Mouse (Mus musculus): Measurements from ENCODE around the gene Vmn1r12. TPM values are rescaled to one million over a fixed set of nuclear protein-coding genes. Genes with fewer than 3 reads are reported as not detected.

Vmn1r12 gene
- 1 to 10 TPM in 1 of 2 experiments, under 1 TPM in 1; 0.04 to 1.2 TPM for polyA plus RNA-seq (2017; shearing (Covaris generic))

GRCm38 (mm10) chr6:57156619-57157018 is at the start of gene Vmn1r12:
TSS of gene Vmn1r12 (plus strand) at chr6:57156919.

DNA sequence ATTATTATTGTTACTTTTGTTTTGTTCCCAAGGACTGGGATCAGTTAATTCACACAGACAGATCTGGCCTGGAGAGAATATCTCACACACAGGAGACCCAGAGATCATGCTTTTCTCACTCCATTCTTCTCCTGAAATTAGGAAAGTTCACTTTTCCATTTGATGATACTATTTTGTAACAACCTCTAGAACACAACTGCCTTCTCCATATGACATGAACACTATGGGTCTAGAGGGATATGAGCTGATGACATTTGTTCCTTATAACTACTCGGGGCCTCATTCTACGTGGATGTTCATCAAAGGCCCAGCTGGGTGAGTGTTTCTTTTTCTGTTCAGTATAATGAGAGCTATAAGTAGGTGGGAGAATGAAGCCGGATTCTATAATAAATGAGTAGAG is 47.6 kb upstream of the Vmn1r12 start, which contains the start of gene Vmn1r10:
Gene Vmn1r10 (plus strand): TSS at position 301 of the 400 bp plus-strand sequence.

GRCm38 (mm10) chr6:57133155-57133554 is 23.6 kb upstream of the Vmn1r12 start, which contains the start of gene Vmn1r11:
TSS of gene Vmn1r11 (plus strand) at chr6:57133455.

DNA sequence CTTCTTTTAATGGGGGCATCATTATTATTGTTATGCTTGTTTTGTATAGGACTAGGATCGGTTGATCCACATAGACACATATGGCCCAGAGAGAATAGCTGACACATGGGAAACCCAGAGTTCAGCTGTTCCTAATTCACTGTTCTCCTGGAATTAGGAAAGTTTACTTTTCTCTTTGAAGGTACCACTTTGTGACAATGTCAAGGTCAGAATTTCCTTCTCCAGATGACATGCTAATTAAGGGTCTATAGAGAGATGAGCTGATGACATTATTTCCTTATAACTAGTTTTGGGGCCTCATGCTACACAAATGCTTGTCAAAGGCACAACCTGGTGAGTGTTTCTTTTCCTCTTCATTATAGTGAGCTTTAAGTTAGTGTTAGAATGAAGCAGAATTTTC is 46.3 kb downstream of the Vmn1r12 start, which contains the start of gene Vmn1r13:
Gene Vmn1r13 (plus strand): TSS at position 301 of the 400 bp plus-strand sequence.

Other genes starting within 250 kb of the Vmn1r12 start
- 10 to 100 TPM; 80.5 to 80.7 TPM for gene Nt5c3, start 233.0 kb upstream of the Vmn1r12 start, polyA plus RNA-seq (2017; shearing (Covaris generic))
- under 1 TPM; 0.07 to 0.22 TPM for gene Vmn1r4, start 232.9 kb upstream of the Vmn1r12 start, polyA plus RNA-seq (2017; shearing (Covaris generic))
- under 1 TPM; 0.08 to 0.32 TPM for gene Vmn1r5, start 186.6 kb upstream of the Vmn1r12 start, polyA plus RNA-seq (2017; shearing (Covaris generic))
- gene Vmn1r6, start 159.7 kb upstream of the Vmn1r12 start, polyA plus RNA-seq (2017; shearing (Covaris generic)), result under 1 TPM in 1 of 2 experiments, not detected in 1; 0.42 TPM
- not detected for gene Vmn1r7, start 131.6 kb upstream of the Vmn1r12 start, polyA plus RNA-seq (2017; shearing (Covaris generic))
- under 1 TPM in 1 of 2 experiments, not detected in 1; 0.29 TPM for gene Vmn1r8, start 124.6 kb upstream of the Vmn1r12 start, polyA plus RNA-seq (2017; shearing (Covaris generic))
- not detected for gene Vmn1r9, start 90.1 kb upstream of the Vmn1r12 start, polyA plus RNA-seq (2017; shearing (Covaris generic))
- not detected for gene Vmn1r10, start 47.5 kb upstream of the Vmn1r12 start, polyA plus RNA-seq (2017; shearing (Covaris generic))
- under 1 TPM in 1 of 2 experiments, not detected in 1; 0.84 TPM for gene Vmn1r11, start 23.5 kb upstream of the Vmn1r12 start, polyA plus RNA-seq (2017; shearing (Covaris generic))
- 1 to 10 TPM in 1 of 2 experiments, under 1 TPM in 1; 0.58 to 1.4 TPM for gene Vmn1r13, start 46.4 kb downstream of the Vmn1r12 start, polyA plus RNA-seq (2017; shearing (Covaris generic))
- gene Vmn1r14, start 74.8 kb downstream of the Vmn1r12 start, polyA plus RNA-seq (2017; shearing (Covaris generic)), result under 1 TPM in 1 of 2 experiments, not detected in 1; 0.02 TPM
- not detected for gene Vmn1r15, start 101.0 kb downstream of the Vmn1r12 start, polyA plus RNA-seq (2017; shearing (Covaris generic))
- under 1 TPM; 0.10 to 0.11 TPM for gene Vmn1r16, start 172.6 kb downstream of the Vmn1r12 start, polyA plus RNA-seq (2017; shearing (Covaris generic))
- gene Vmn1r17, start 206.8 kb downstream of the Vmn1r12 start, polyA plus RNA-seq (2017; shearing (Covaris generic)), result not detected
- under 1 TPM; 0.01 to 0.20 TPM for gene Vmn1r18, start 238.9 kb downstream of the Vmn1r12 start, polyA plus RNA-seq (2017; shearing (Covaris generic))
- not detected for gene Vmn1r19, start 246.9 kb downstream of the Vmn1r12 start, polyA plus RNA-seq (2017; shearing (Covaris generic))